Mouse (Mus musculus) heart, adult 2 months (tissue): Measurements from ENCODE around the gene Sprr2b.
"Not testable (repeated sequence)": the region's sequence is repeated elsewhere in the genome, so short reads cannot be mapped to it uniquely, and the experiment has no call there.

Experiments used
- CTCF ChIP-seq: fragments of 200-600 bp; IDR thresholded peaks from 2 replicates; pipeline ENCODE4 v1.8.1; 2022; ENCODE audit warnings: antibody characterized with exemption, mild to moderate bottlenecking, moderate library complexity
- EP300 ChIP-seq: fragments of 200-500 bp; IDR thresholded peaks from 2 replicates; pipeline ENCODE4 v1.6.1; 2011; ENCODE audit warnings: low read depth, low read length, control low read depth; ENCODE audit not compliant: insufficient read depth
- POLR2A ChIP-seq: fragments of 200-500 bp; IDR thresholded peaks from 2 replicates; pipeline ENCODE4 v1.6.1; 2011; ENCODE audit warnings: mild to moderate bottlenecking, low read depth, low read length, control low read depth; ENCODE audit not compliant: insufficient read depth

DNA sequence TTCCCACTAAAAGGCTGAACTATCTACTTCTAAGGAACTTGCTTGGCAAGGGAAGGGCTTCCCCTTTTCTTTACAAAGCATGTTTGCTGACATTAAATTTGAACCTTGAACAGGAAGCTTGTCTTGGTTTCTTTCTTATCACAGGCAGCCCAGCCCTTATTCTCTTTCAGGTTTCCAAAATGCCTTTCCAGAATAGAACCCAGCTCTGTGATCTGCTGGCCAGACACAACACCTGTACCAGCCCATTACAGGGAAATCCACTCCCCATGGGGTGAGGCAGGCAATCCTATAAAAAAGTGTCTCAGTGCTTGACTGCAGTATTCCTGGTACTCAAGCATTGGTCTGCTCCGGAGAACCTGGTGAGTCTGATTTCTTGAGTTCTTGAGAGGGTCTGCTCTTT, 31.3 kb upstream of the Sprr2b start, which contains the start of gene Sprr2a3:
- TF ChIP-seq CTCF, POLR2A, EP300: not testable (repeated sequence)
